17 mouse cellular contexts compared by ENCODE assay signal in genomic region chr7:29253842-29254241, GRCm38 (mm10). TPM values are rescaled to one million over a fixed set of nuclear protein-coding genes. Genes with fewer than 3 reads are reported as not detected.
DNase-seq lines count a peak whose midpoint lies in the region; ATAC-seq and TF ChIP-seq lines count a peak whose summit lies in the region.
"Had no signal": no experiment of that assay in that cellular context is flagged by ENCODE, and none has a peak within 500 bp of the region (broad histone marks: within the 10 kb centered on the region; RNA-seq: fewer than 3 reads in every experiment).

No protein-coding gene starts in this region.

- WGBS in embryonic facial prominence, embryonic 10.5 days: 52% methylated on average over 5 of the region's 5 CpGs
- 29% methylated on average over 5 of the region's 5 CpGs for WGBS in liver, postnatal 0 days (ENCODE audit: insufficient replicate concordance)

- H3K9ac ChIP-seq in liver, postnatal 0 days (replicated peaks): no peak overlapping the region
- H3K9ac ChIP-seq: embryonic facial prominence, embryonic 15.5 days; midbrain, embryonic 12.5 days; neural tube, embryonic 13.5 days had no signal

- no peak for TF ChIP-seq EP300 in liver, postnatal 0 days (IDR thresholded peaks at IDR 0.05; ENCODE audit: low read depth)

- H3K4me3 ChIP-seq in embryonic facial prominence, embryonic 10.5 days: no peak overlapping the region
- H3K4me3 ChIP-seq in liver, postnatal 0 days (ENCODE audit: low read depth, low read length): no peak overlapping the region
- H3K4me3 ChIP-seq: embryonic facial prominence, embryonic 15.5 days; midbrain, embryonic 12.5 days; neural tube, embryonic 13.5 days had no signal

- no peak overlapping the region for H3K4me2 ChIP-seq in liver, postnatal 0 days (ENCODE audit: low read depth, low read length)
- H3K4me2 ChIP-seq: embryonic facial prominence, embryonic 15.5 days; midbrain, embryonic 12.5 days; neural tube, embryonic 13.5 days had no signal

- intact Hi-C loops in heart, postnatal 14 days (cut with DNase I): no loop called here

- peaks cover 34% of the 10 kb centered on the region for H3K4me1 ChIP-seq in embryonic facial prominence, embryonic 10.5 days
- H3K4me1 ChIP-seq in liver, postnatal 0 days (ENCODE audit: insufficient read depth): peaks cover 10% of the 10 kb centered on the region
- H3K4me1 ChIP-seq: neural tube, embryonic 13.5 days had no signal

- H3K27me3 ChIP-seq in embryonic facial prominence, embryonic 10.5 days (replicated peaks; ENCODE audit: low read depth, poor library complexity, severe bottlenecking): peaks cover 10% of the 10 kb centered on the region
- no peaks in the 10 kb centered on the region for H3K27me3 ChIP-seq in liver, postnatal 0 days (ENCODE audit: insufficient read depth, low read length)
- H3K27me3 ChIP-seq: embryonic facial prominence, embryonic 15.5 days had no signal

- peak; percentile 24 for DNase-seq in heart, adult 8-10 months (ENCODE audit: low spot score)
- DNase-seq in heart, postnatal 14 days: no peak
- no peak for DNase-seq in embryonic facial prominence, embryonic 10.5 days (ENCODE audit: low spot score)
- DNase-seq in kidney, postnatal 10 days: peak; percentile 54
- no peak for DNase-seq in liver, postnatal 0 days
- DNase-seq in right cerebral cortex, postnatal 4 days: no peak
- DNase-seq in frontal cortex, postnatal 25 days (ENCODE audit: low spot score in 2 of 2): no peak
- DNase-seq in embryo, embryonic 9.5 days (ENCODE audit: extremely low spot score): no peak
- DNase-seq: adrenal gland, postnatal 14 days; cerebellum, adult 18-20 months; layer of hippocampus, adult 9-11 months; lung, adult 18-20 months; right cerebral cortex, postnatal 14 days had no signal

- peak; percentile 64 for ATAC-seq in liver, postnatal 0 days

- no peaks in the 10 kb centered on the region for H3K9me3 ChIP-seq in embryonic facial prominence, embryonic 10.5 days
- H3K9me3 ChIP-seq in liver, postnatal 0 days (ENCODE audit: low read length): no peaks in the 10 kb centered on the region
- H3K9me3 ChIP-seq: embryonic facial prominence, embryonic 15.5 days; midbrain, embryonic 12.5 days; neural tube, embryonic 13.5 days had no signal

- TF ChIP-seq CTCF in liver, postnatal 0 days (IDR thresholded peaks at IDR 0.05; ENCODE audit: low read depth): no peak

- H3K27ac ChIP-seq in embryonic facial prominence, embryonic 10.5 days (replicated peaks): peak overlapping the region; percentile 49; the same call in 1 of the 2 replicates
- H3K27ac ChIP-seq in liver, postnatal 0 days (ENCODE audit: low read depth): 0 out of 2 replicates have a peak overlapping the region, but pooled peaks have one; percentile 35
- H3K27ac ChIP-seq: embryonic facial prominence, embryonic 15.5 days; midbrain, embryonic 12.5 days; neural tube, embryonic 13.5 days had no signal

- peaks cover 14% of the 10 kb centered on the region for H3K36me3 ChIP-seq in embryonic facial prominence, embryonic 10.5 days (replicated peaks)
- peaks cover 11% of the 10 kb centered on the region; the same call in 1 of the 2 replicates for H3K36me3 ChIP-seq in liver, postnatal 0 days (replicated peaks; ENCODE audit: insufficient read depth, low read length)
- H3K36me3 ChIP-seq: embryonic facial prominence, embryonic 15.5 days; midbrain, embryonic 12.5 days; neural tube, embryonic 13.5 days had no signal

RNA-seq across cellular contexts. Expression of gene 2200002D01Rik, which starts 5.6 kb away (rescaled TPM):
- 1 to 10 TPM; 1.7 to 3.9 (median 2.6) TPM for total RNA-seq in heart, adult 8-10 months (2022)
- total RNA-seq in heart, postnatal 14 days (2021): 1 to 10 TPM; 2.0 to 2.2 TPM
- polyA plus RNA-seq in embryonic facial prominence, embryonic 10.5 days (2016; fragmentation: Nextera tagmentation; extraction: Ambion mirVana): 4.4 and 4.6 TPM in 2 replicates
- polyA plus RNA-seq in liver, postnatal 0 days (2015; fragmentation: Nextera tagmentation; extraction: Ambion mirVana): 1.9 and 3.3 TPM in 2 replicates

RNA-seq across cellular contexts. Expression of gene Yif1b, which starts 15.7 kb away (rescaled TPM):
- 10 to 100 TPM; 66.2 to 78.1 (median 70.0) TPM for total RNA-seq in heart, adult 8-10 months (2022)
- total RNA-seq in heart, postnatal 14 days (2021): 10 to 100 TPM; 62.0 to 68.3 TPM
- polyA plus RNA-seq in embryonic facial prominence, embryonic 10.5 days (2016; fragmentation: Nextera tagmentation; extraction: Ambion mirVana): 100 and 102 TPM in 2 replicates
- polyA plus RNA-seq in liver, postnatal 0 days (2015; fragmentation: Nextera tagmentation; extraction: Ambion mirVana): 45.0 and 46.8 TPM in 2 replicates

RNA-seq across cellular contexts. Expression of gene Kcnk6, which starts 21.5 kb away (rescaled TPM):
- 1 to 10 TPM; 1.5 to 2.3 (median 2.0) TPM for total RNA-seq in heart, adult 8-10 months (2022)
- 1 to 10 TPM; 3.8 to 4.4 TPM for total RNA-seq in heart, postnatal 14 days (2021)
- polyA plus RNA-seq in embryonic facial prominence, embryonic 10.5 days (2016; fragmentation: Nextera tagmentation; extraction: Ambion mirVana): 0.74 and 1.1 TPM in 2 replicates
- polyA plus RNA-seq in liver, postnatal 0 days (2015; fragmentation: Nextera tagmentation; extraction: Ambion mirVana): 0.90 and 1.4 TPM in 2 replicates

RNA-seq across cellular contexts. Expression of gene Spint2, which starts 27.9 kb away (rescaled TPM):
- 10 to 100 TPM; 47.3 to 54.5 (median 53.2) TPM for total RNA-seq in heart, adult 8-10 months (2022)
- 10 to 100 TPM; 39.2 to 42.9 TPM for total RNA-seq in heart, postnatal 14 days (2021)
- polyA plus RNA-seq in embryonic facial prominence, embryonic 10.5 days (2016; fragmentation: Nextera tagmentation; extraction: Ambion mirVana): 75.5 and 79.3 TPM in 2 replicates
- polyA plus RNA-seq in liver, postnatal 0 days (2015; fragmentation: Nextera tagmentation; extraction: Ambion mirVana): 84.8 and 94.7 TPM in 2 replicates
- polyA plus RNA-seq: C2C12 had no signal

RNA-seq across cellular contexts. Expression of gene Ppp1r14a, which starts 35.3 kb away (rescaled TPM):
- 10 to 100 TPM in 1 of 4 experiments, 1 to 10 TPM in 3; 5.4 to 10.1 (median 7.1) TPM for total RNA-seq in heart, adult 8-10 months (2022)
- 10 to 100 TPM; 13.2 to 15.4 TPM for total RNA-seq in heart, postnatal 14 days (2021)
- 29.7 and 30.5 TPM in 2 replicates for polyA plus RNA-seq in embryonic facial prominence, embryonic 10.5 days (2016; fragmentation: Nextera tagmentation; extraction: Ambion mirVana)
- polyA plus RNA-seq in liver, postnatal 0 days (2015; fragmentation: Nextera tagmentation; extraction: Ambion mirVana): 5.5 and 5.8 TPM in 2 replicates

Comparison
In these comparisons a context has a peak if more than half of its experiments do, and no peak if none do; other contexts are left out.
1. DNase-seq: peak in heart, adult 8-10 months (single experiment) and kidney, postnatal 10 days (single experiment); none in heart, postnatal 14 days (0 of 2), embryonic facial prominence, embryonic 10.5 days (single experiment), liver, postnatal 0 days (single experiment), right cerebral cortex, postnatal 4 days (single experiment), frontal cortex, postnatal 25 days (0 of 2) and embryo, embryonic 9.5 days (single experiment).